Mouse (Mus musculus) adrenal gland, postnatal 14 days (tissue): ENCODE data around the gene 2610021A01Rik. TPM values are rescaled to one million over a fixed set of nuclear protein-coding genes. Genes with fewer than 3 reads are reported as not detected.
A peak's percentile ranks its signal among the peaks of the same experiment; 100 is the strongest.
"Not testable (repeated sequence)": the region's sequence is repeated elsewhere in the genome, so short reads cannot be mapped to it uniquely, and the experiment has no call there.

Experiments
- DNase-seq: peaks from one replicate; pipeline ENCODE4 v3.0.0; 2021; ENCODE audit warnings: mixed read lengths
- long read RNA-seq, 2 experiments: library from polyadenylated mRNA; stranded (forward); transcript quantifications; one replicate each; pipeline ENCODE4 v2.0.0; 2021
- total RNA-seq: library from RNA; stranded (reverse); gene quantifications from 2 replicates; pipeline ENCODE4 v1.2.3, GENCODE M21; 2021

Gene 2610021A01Rik
- 16.6 and 18.9 TPM in 2 replicates for total RNA-seq
- long read RNA-seq, experiment 1, partial matches to known transcripts = 0 of 2 reads
- long read RNA-seq, experiment 1, other reads (novel, unspliced or antisense) = 2 of 2 reads
- long read RNA-seq, experiment 2, full-length matches to known transcripts = 1 of 3 reads
- long read RNA-seq, experiment 2, partial matches to known transcripts = 0 of 3 reads
- long read RNA-seq, experiment 2, other reads (novel, unspliced or antisense) = 2 of 3 reads

DNA sequence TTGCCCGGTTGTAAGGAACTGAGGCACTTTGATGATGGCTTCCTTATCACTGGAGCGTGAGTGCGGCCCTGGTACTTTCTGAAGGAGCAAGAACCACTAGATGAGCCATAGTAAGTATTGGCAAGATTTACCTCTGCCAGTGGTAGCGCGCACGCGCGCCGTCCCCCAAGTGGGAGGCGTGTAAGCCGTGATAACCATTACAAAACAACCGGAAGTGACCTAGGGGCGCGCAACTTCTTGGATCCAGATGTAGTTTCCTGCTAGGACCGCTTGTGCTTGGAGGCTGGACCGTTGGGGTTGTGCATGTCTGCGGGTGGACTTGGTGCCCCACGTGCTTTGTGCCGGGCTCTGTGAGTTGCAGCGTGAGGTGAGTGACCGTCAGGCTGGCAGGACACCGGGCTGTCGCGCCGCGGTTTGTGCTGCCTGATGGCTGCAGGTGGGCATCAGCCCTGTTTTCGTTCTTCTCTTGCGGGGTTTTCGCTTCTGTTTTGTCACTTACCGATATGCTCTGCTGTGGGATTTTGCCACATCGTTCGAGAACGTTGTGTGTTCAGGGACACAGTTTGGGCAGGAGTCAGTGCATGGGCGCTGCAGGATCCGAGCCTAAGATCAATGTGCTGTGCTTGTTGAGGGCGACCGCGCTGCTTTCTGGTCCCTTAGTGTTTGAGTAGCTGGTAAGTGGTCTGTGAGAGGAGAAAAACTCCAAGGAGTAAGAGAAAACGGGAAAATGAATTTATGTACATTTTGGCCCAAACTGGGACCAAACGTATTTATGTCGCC lies at the start of gene 2610021A01Rik:
TSS of gene 2610021A01Rik (plus strand) at position 197 of the 780 bp plus-strand sequence.
- DNase-seq = peak; percentile 95

DNA sequence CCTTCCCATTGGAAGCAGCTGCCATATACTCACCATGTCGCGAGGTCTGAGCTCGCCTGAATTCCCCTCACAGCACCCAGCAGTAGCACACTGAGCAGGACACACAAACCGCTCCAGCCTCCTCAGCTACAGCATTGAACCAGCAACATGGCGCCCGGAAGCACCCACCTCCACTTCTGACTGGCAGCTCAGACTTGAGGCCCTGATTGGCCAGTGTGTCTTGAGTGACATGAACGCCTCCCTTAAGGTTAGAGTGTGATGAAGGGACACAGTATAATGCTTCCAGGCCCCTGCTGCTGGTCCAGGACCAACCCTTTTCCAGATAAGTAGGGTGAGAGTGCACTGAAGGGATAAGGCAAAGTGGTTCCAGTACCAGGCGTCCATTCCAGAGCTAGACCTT lies 38.3 kb upstream of the 2610021A01Rik start:
- DNase-seq = no peak

DNA sequence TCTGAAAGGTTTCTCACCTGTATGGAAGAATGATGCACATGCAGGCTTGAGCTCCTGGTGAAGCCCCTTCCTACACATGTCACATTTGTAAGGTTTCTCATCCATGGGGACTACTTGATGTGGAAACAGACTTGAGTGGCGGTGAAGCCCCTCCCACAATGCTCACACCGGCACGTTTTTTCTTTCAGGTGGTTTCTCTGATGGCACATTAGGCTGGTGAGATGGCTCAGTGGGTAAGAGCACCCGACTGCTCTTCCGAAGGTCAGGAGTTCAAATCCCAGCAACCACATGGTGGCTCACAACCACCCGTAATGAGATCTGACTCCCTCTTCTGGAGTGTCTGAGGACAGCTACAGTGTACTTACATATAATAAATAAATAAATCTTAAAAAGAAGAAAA lies 25.5 kb upstream of the 2610021A01Rik start, which contains the start of gene Gm6871:
TSS of gene Gm6871 (minus strand) at position 101 of the 400 bp plus-strand sequence.
- not testable (repeated sequence) for DNase-seq

DNA sequence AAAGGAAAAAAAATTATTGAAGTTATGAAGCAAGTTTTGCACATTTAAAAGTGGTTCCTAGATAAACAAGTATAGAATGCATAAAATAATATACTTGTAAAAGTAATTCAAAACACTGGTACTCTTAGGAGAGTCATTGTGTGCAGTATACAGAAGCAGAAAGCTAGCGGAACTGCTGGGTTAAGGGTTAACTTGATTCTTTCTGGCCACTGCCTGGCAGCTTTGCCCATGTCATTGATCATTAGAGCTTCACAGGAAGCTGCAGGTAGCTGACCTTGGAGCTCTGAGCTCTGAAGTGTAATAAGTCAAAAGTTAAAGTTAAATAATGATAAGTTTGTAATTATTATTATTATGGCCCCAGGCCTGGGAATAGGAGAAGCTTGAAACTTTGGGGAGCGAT lies 21.1 kb upstream of the 2610021A01Rik start:
- DNase-seq = no peak

DNA sequence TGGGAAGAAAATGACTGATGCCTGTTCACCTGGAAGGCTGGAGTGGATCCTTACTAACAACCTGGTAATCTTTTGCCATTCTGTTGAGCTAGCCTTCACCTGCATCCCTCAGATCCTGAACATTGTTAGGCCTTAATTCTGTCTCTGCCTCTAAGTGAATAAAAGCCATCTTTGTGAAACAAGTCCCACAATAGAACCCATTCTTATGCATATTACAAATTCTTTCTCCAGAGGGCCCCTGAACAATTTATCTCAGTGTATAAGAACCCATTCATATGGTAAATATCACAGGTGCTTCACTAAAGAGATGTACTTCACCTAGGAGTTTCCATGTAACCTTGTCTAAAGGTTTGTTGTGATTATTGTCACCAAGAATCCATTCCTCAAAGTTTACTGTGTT lies 17.0 kb upstream of the 2610021A01Rik start:
- no peak for DNase-seq

DNA sequence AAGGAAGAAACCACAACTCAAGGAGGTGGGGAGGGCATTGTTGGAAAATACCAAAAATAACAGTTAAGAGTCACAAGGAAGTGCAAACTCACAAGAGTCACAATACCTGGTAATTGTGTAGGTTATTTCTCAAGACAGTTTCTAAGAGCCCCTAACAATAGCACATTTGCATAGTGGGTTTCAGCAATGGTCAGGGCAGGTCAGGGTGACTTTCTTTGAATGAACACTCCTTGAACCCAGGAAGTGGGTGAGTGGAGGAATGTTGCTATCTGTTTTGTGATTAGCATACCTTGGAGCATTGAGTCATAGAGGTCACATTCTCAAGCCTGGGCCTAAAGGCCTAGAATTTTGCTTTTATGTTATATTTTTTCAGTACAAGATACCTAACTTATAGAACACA lies 11.2 kb upstream of the 2610021A01Rik start:
- DNase-seq = not testable (repeated sequence)

DNA sequence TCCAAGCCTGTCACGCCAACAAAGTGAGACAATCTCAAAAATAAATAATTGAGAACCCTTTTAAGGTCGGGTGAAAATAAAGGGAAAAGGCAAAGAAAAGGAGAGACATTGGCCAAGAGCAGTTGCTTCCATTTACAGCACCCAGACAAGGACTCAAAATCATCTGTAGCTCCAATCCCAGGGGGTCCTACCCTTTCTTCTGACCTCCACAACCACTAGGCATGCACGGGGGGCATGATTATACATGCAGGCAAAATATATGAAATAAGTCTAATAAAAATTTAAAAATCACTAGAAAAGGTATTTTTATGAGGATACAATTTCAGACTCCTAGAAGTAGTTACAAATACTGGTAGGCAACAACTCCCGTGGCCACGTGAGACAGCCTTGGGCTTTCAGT lies 415 bp upstream of the 2610021A01Rik start:
- no peak for DNase-seq

DNA sequence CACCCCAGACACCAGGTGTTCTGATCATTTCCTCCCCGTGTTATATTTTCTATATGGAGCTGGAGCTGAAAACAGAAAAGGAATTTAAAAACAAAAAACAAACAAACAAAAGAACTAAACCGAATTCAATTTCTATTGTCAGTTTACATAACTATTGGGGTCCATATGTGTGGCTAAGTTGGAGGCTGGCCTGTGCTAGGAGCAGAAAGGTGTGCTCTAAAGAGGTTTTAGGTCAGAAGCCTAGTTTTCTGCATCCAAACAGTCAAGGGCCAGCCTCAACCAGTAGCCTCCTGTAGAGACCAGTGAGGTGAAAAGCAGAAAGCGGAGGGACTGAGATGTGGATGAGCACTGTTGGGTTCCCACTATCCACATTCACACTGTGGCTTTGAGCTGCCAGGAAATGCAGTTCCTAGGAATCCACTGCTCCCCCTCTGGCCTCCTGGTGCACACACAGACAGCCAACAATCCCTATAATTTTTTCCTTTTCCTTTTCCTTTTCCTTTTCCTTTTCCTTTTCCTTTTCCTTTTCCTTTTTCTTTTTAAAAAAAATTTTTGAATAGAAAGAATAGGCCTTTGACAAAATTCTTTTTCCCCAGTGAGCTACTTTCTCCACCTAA lies 1.0 kb downstream of the 2610021A01Rik start:
- DNase-seq = no peak

DNA sequence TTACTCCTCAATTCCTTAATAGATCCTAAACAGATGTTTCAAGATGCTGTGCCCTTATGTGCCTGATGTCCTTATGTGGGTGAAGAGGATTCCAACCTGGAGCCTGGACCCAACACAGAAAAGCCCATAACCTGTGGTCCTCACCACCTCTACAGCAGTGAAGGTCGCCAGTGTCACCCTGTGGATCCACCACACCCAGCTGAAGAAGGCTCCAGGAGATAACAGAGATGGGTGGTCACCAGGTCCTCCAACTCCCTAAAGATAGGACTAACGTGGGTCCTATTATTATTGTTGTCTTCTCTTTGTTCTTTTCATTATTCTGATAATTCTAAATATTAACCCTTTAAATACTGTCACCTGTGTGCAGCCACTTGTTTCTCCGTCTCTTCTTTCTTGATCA lies 12.6 kb downstream of the 2610021A01Rik start:
- no peak for DNase-seq

DNA sequence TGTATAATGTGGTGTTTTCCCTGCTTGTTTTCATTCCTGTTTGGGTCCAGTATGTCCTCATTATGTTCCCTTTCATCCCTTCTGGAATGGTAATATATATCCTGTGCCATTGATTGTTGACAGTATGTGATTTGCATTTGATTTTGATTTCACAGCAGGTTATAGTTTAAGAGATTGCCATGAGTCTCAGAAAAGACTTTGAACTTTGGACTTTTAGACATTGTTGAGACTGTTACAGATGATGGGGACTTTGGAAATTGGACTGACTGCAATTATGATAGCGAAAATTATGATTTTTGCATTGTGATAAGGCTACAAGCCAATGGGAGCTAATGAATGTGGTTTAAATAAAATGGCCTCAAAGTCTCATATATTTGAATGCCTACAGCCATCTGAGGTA lies 17.2 kb downstream of the 2610021A01Rik start:
- not testable (repeated sequence) for DNase-seq

DNA sequence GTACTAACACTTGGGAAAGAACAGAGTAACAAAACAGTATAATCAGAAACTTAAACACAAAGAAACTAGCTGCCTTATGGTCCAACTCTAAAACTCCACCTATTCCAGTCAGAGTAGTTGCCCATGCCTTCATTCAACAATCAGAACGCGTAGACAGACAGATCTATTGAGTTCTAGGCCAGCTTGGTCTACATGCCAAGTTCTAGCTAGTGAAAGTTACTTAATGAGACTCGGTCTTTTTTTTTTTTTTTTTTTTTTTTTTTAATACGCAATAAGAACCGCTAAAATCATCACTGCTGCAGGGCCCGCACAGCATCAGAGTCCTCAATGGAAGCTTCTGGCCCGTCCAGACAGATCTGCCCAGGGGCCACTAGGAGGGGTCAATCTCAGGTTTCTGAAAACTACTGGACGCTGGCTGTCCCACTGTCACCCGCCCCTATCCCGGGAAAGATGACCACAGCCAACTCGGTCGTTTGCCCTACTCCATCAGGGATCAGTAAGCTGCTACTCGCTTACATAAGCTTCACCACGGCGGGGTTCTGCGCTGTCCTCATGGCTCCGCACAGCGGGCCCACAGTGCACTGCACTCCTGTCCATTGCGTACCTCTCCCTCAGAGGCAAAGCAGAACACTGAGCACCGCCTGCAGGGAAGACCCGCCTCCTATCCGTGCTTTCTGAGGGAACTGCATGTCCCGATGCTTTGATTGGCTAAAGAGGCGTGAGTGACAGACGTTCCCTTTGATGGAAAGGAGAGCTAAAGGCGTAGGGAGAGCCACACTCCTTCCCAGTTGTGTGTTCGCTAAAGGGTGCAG lies 33.6 kb downstream of the 2610021A01Rik start, which contains the start of gene Zfp788:
TSS of gene Zfp788 (plus strand) at position 795 of the 812 bp plus-strand sequence.
- peak; percentile 94 for DNase-seq

DNA sequence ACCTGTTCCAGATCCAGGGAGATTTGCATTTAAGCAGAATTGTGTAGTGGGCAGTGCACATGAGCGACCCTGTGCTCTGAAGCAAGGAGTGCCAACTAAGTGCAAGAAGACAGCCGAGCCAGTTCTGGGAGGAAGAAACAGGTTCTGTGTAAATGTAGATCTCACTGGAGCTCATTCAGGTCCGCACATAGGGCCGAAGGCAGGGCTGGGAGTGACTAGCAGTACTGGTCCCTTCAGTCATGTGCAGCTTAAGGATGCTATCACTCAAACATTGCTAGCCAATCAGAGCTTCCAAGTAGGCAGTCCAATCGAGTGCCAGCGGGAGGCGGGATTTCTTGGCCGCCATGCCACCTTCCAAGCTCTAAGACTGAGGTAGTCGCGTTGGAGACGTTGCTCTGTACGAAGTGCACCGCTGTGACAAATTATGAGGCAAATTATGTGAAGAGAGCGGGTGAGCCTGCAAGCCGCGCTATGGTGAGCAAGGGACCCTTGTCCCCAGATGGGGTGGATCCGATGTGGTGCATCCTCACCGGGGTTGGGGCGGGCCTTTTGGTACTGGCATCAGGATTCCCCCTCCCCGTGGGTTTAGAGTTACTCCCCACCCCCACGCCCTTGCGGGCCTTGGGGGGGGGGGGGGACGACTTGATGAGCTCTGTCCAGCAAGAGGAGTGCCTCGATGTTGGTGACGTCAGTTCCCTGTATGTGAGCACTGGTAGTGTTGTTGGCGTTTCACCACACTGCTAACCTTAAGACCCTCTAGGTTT lies 34.4 kb downstream of the 2610021A01Rik start:
- peak; percentile 92 for DNase-seq

DNA sequence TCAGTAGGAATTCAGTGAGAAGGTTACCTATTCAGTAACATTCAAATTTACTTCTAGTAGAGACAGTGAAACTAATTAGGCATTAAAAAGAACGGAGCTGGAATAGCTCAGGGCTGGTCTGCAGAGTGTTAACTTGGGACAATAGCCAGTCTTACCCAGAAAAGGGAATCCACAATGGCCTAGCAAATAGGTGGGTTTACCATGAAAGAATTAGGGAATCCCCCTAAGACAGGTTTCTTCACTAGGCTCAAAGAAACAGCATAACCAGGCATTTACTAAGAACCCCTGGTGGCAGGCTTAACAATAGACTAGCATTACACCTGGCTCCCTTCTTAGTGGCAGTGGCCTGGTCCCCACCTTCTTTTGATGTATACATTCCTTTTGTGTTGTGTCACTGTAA lies 75.3 kb downstream of the 2610021A01Rik start:
- not testable (repeated sequence) for DNase-seq

Other genes starting within 250 kb of the 2610021A01Rik start
- 10.6 and 14.2 TPM in 2 replicates for gene AI987944, start 205.9 kb upstream of the 2610021A01Rik start, total RNA-seq
- 0.07 and 0.19 TPM in 2 replicates for gene Vmn2r57, start 150.5 kb upstream of the 2610021A01Rik start, total RNA-seq
- gene Gm20449, start 99.8 kb upstream of the 2610021A01Rik start, total RNA-seq = not detected in 2 replicates
- 8.8 and 10.4 TPM in 2 replicates for gene AW146154, start 99.3 kb upstream of the 2610021A01Rik start, total RNA-seq
- 0.59 TPM in 1 of 2 replicates, not detected in the other for gene Gm6871, start 25.6 kb upstream of the 2610021A01Rik start, total RNA-seq
- 10.9 and 13.6 TPM in 2 replicates for gene Zfp788, start 34.0 kb downstream of the 2610021A01Rik start, total RNA-seq